Comparison of ENCODE assay signal across 25 mouse cellular contexts in the genomic region with DNA sequence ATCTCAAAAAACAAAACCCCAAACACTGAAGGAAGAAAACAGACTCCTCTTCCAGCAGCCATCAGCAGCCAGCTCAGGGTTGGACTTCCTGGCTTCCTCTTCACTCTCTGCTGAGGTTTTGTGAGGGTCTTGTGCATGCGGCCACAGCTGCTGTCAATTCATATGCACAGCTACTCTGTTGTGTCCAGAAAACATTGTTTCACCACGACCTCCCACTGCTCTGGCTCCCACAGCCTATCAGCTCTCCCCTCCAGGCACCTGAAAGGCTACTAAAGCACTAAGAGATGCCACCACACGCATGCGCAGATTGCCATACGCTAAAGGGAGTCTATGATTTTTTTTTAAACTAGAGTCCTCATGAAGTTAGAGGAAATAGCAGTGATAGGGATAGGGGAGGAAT. TPM values are rescaled to one million over a fixed set of nuclear protein-coding genes. Genes with fewer than 3 reads are reported as not detected.
"Had no signal": no experiment of that assay in that cellular context is flagged by ENCODE, and none has a peak within 500 bp of the region (broad histone marks: within the 10 kb centered on the region; RNA-seq: fewer than 3 reads in every experiment).

No protein-coding gene starts in this region.

- H3K27ac ChIP-seq: left cerebral cortex, adult 2 months; limb, embryonic 10.5 days; limb, embryonic 13.5 days; liver, embryonic 12.5 days; liver, embryonic 15.5 days; lung, embryonic 15.5 days; midbrain, embryonic 10.5 days; midbrain, embryonic 13.5 days; stomach, postnatal 0 days had no signal

- DNase-seq: kidney, adult 2 months; kidney, postnatal 10 days; kidney, postnatal 36 days; layer of hippocampus, postnatal 36 days; liver; lung, adult 18-20 months; lung, postnatal 10 days; lung, postnatal 36 days; thymus, adult 18-20 months; thymus, postnatal 36 days had no signal

- H3K27me3 ChIP-seq: limb, embryonic 13.5 days; liver, embryonic 15.5 days; lung, embryonic 15.5 days; midbrain, embryonic 13.5 days had no signal

- H3K9ac ChIP-seq: limb, embryonic 13.5 days; liver, embryonic 12.5 days; liver, embryonic 15.5 days; lung, embryonic 15.5 days; midbrain, embryonic 13.5 days had no signal

- H3K4me3 ChIP-seq: left cerebral cortex, adult 2 months; limb, embryonic 10.5 days; limb, embryonic 13.5 days; liver, embryonic 12.5 days; liver, embryonic 15.5 days; lung, embryonic 15.5 days; megakaryocyte, embryonic 14.5 days; midbrain, embryonic 10.5 days; midbrain, embryonic 13.5 days had no signal

- H3K4me2 ChIP-seq: limb, embryonic 13.5 days; liver, embryonic 12.5 days; liver, embryonic 15.5 days; lung, embryonic 15.5 days; midbrain, embryonic 13.5 days had no signal

- H3K4me1 ChIP-seq: limb, embryonic 10.5 days; limb, embryonic 13.5 days; liver, embryonic 12.5 days; liver, embryonic 15.5 days; lung, embryonic 15.5 days; megakaryocyte, embryonic 14.5 days; midbrain, embryonic 10.5 days; midbrain, embryonic 13.5 days had no signal

- ATAC-seq: intestine, postnatal 0 days; liver, embryonic 12.5 days; midbrain, embryonic 13.5 days; midbrain, embryonic 16.5 days had no signal

- H3K36me3 ChIP-seq: limb, embryonic 10.5 days; limb, embryonic 13.5 days; liver, embryonic 12.5 days; liver, embryonic 15.5 days; lung, embryonic 15.5 days; midbrain, embryonic 10.5 days; midbrain, embryonic 13.5 days had no signal

- H3K9me3 ChIP-seq: limb, embryonic 10.5 days; limb, embryonic 13.5 days; liver, embryonic 12.5 days; liver, embryonic 15.5 days; lung, embryonic 15.5 days; midbrain, embryonic 10.5 days; midbrain, embryonic 13.5 days had no signal

RNA-seq across cellular contexts. Expression of gene Ccdc113, which starts 29.1 kb away (rescaled TPM):
- polyA plus RNA-seq: limb, embryonic 10.5 days; liver, embryonic 12.5 days; liver, embryonic 15.5 days; small intestine, adult 2 months; spleen, adult 2 months; stomach, embryonic 14.5 days had no signal
